Mouse (Mus musculus): ENCODE measurements around the gene Tnik. TPM values are rescaled to one million over a fixed set of nuclear protein-coding genes. Genes with fewer than 3 reads are reported as not detected.

Tnik gene
- total RNA-seq, 2 experiments from 2014 or later = 33.4 to 41.6 TPM

DNA sequence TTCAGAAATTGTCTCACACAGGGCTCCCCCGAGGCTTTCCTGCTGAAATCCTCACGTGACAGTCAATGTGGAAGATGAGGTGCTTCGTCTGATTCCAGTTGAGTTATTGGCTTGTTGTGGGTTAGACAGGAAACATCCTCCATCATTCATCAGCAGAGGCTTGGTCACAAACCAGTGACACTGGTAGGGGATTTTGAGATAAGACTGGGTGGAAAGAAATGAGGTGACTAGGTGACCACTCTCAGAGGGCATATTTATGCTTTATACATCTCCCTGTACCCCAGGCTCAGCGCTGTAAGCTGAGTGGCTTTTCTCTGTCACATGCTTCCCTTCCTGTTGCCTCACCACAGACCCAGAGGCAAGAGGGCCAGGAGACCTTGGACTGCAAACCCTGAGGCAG, 184.9 kb downstream of the Tnik start:
- intact Hi-C loops (cut with DNase I) = no loop called here
- DNase-seq = no peak

DNA sequence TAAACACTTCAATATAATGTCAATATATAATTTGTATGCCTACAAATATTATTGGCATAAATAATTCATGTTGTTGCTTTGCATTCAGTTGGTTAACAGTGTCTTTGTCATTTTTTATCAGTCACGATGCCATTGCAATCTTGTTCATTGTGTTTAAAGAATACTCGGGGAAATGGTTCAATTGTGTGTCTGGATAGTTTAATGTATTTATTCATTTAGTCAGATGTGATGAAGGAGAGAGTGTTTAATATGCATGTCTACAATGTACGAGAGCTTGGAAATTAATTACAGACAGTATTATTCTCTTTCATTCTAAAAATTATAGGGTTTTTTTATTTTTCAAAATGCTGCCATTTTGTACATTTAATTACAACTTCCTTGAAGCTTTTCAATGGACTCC, 190.4 kb downstream of the Tnik start:
- no peak for DNase-seq
- intact Hi-C loops (cut with DNase I) = no loop called here

DNA sequence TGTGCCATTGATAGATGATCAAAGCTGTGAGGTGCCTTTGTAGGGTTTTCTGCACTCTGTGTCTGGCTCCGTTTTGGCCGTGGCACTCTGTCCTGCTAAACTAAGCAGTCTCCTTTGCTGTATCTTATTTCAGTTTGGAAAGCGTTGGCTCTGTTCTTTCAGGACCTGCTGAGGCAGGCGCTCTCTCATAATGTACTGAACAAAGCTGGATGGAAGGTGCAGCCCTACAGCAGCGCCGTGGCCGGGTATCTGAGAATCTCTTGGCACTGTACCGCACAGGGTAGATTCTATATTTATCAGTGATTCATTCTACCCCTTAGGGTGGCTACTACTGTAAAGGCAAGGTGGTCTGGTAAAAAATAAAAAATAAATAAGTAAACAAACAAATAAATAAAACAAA, 193.8 kb downstream of the Tnik start:
- intact Hi-C loops (cut with DNase I) = no loop called here
- no peak for DNase-seq

DNA sequence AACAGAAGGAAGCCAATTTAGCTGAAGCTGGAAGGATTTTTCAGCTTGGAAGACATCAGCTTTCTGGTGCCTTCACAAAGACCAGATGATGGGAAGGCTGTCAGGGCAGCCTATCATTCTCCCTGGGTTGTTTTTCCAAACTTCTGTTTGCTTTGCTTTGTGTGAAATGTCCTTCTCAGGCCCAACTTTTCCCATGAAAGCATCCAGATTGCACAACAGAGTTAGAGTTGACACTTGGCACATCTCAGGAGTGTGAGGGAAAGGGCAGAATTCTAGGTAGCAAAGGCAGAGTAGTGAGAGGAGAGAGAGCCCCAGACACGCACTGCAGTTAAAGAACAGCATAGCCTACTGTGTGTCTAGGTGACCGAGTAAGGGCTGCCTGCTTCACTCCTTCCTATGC, 194.5 kb downstream of the Tnik start:
- peak in 1 of 2 experiments; percentile 3 for DNase-seq
- intact Hi-C loops (cut with DNase I) = no loop called here

DNA sequence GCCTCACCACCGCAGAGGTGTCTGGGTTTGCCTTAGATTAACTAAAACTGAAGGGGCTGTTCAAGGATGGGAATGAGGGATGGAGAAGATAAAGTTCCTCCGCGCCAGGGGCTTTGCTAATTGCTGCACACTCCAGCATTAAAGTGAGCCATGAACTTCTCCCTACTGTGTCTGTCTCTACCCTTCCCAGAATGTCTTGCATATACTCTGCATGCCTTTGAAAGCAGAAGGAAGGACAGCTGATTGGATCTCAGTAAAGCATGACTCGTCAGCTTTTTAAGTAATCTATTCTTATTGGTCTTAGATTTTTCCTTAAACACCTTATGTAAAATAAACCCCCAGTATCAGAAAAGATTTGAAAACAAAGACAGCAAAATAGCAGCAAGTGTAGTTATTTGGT, 203.7 kb downstream of the Tnik start:
- intact Hi-C loops (cut with DNase I) = no loop called here
- no peak for DNase-seq

DNA sequence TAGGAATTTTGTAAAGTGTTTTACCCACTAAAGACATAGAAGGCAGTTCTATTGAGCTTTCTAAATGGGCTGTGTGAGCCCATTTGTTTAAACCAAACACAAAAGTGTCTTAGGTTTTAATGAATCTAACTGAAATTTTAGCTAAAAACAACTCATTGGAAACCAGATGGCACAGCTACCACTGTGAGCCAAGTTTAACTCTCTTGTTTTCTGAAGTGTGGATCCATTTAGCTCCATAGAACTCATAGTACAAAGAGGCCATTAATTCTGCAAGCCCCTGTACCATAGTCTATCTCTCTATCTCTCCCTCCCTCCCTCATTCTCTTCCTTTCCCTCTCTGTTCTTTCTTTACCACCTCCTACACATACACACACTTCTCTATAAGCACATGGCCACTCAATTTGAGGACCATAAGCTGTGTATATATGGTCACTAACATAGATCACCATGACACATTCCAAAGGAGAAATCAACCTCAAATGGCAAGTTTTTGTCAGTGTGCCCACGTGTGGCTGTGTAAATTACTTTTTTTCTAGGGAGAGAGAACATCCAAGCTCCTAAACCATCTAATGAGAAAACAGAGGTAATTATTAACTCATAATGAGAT, 204.2 kb downstream of the Tnik start:
- no peak for DNase-seq
- intact Hi-C loops (cut with DNase I) = no loop called here

DNA sequence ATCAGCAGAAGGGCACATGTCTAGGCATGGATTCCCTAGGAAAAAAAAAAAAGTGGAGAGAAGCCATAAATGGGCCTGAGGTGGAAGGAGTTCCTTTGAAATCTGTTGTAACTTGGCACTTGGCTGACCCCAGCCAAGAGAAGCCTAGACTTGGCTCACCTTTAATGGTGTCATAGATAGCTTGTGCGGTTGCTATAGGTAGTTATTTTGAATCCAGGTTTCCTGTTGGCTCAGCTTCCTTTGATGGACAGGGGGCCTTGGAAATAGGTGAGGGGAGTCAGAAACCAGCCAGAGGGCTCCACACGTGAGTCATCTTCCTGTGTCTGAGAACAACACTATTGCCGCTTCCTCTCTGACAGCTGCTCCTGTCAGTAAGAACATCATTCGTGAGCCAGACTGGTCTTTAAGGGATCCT, 204.9 kb downstream of the Tnik start:
- intact Hi-C loops (cut with DNase I) = no loop called here
- DNase-seq = peak in 1 of 2 experiments; percentile 6

DNA sequence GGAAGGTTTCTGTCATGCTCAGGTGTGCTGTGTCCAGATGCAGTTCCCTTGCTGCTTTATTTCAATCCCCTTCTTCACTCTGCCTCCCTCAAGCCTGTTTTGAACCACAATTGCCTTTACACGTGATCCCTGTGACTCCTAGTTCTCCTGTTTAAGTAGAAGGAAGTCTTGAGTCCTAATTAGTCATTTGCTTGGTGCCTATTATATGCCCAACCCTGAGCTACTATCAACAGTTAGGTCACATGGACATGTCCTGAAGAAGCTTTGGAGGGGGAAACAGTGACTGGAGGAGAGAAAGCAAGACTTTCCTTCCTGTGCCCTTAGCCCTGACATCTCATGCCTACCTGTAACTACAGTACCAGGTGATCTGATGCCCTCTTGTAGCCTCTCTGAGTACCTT, 210.4 kb downstream of the Tnik start:
- no peak for DNase-seq
- intact Hi-C loops (cut with DNase I) = no loop called here

DNA sequence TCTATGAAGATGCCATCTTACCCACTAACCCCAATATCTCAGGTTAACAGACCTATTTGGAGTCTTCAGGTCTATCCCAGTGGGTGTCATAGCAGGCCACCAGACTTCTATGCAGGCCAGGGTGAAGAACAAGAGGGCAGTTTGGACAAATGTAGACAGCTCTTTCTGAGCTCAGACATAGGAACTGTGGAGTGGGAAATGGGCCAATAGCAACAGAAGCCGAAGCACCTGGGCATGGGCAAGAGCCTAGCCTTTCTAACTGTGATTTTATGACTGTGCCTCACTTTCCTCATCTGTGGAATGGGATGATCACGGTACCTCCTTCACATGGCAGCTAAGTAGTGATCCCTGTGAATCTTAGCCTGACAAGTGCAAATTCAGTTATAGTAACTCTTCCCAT, 214.4 kb downstream of the Tnik start:
- DNase-seq = no peak
- intact Hi-C loops (cut with DNase I) = no loop called here

DNA sequence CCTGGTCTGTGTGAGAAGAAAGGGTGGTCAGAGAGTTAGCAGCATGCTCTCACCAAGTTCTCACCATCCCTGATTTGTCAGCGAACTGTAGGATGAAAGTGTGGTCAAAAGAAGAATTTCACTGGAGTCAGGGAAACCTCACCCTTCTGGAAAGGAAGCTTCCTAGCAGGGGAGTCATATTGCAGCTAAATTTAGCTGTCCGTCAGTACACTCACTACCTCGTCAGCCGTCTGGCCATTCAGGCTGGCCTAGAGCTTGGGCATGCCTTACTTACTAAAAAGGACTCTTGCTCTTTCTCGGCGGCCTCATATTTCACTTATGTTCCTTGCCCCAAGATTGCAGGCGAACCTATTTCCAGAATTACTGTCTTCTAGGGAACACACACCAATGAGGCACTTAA, 222.7 kb downstream of the Tnik start:
- peak; percentile 6 to 23 for DNase-seq
- intact Hi-C loops (cut with DNase I) = loop anchor here (5.0 kb wide), 1 partner anchor 313 kb away; no protein-coding TSS in a partner anchor

DNA sequence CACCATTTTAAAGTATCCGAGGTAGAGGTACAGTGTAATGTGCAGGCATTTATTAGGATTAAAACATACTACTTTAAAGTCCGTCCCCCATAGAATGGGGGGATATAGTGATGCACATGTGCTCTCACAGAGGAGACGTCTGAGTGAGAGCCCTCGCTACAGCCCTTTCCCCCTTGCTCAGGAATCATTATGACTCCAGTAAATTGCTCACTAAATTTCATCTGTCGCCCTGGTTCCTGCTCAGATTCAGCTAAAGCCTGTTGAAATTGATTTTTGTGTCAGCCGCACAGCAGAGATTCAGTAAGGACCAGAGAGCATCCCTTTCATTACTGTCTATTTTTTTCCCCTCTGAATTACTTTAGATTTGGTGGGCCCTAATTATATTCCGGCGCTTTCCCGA, 224.4 kb downstream of the Tnik start:
- DNase-seq = no peak
- intact Hi-C loops (cut with DNase I) = loop anchor here (5.0 kb wide), 1 partner anchor 315 kb away; no protein-coding TSS in a partner anchor

DNA sequence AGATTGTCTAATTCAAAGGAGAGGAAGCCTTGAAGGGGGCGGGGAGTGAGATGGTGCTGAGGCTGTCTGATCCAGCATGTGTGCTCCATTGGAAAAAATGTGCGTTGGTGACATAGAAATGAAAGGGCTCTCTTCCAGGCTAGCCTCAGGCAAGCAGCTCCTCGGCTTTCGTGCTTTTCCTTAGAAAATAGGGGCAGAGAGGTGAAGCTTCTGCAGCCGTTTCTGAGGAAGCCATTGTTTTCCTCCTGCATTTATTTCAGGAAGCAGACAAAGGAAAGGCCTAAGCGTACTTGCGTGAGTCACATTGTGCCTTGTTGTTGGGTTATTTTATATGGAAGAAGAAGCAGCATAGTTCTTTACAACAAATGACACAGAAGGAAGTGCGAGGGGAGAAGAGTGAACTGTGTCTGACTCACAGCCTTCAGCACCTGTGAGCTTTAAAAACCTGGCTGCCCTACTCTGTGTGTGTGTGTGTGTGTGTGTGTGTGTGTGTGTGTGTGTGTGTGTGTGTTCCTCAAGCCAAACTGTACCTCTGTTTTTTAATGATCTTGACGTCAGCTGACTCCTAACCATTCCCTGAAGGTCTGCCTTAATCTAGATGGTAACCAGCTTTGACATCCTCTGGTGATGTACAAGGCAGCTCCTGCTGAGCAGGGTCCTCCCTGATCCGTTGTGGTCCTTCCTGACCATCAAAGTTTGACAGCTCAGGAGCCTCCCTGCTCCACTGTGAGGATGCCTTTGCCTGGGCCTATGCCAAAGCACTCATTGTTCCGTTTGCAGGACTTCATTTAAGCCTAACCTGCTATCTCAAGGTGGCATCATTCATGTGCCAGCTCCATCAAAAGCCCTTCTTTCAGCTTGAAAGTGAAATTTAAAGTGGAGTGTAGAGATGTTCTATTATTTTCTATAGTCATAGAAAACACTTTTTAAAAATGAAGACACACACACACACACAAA, 228.3 kb downstream of the Tnik start:
- intact Hi-C loops (cut with DNase I) = no loop called here
- no peak for DNase-seq

DNA sequence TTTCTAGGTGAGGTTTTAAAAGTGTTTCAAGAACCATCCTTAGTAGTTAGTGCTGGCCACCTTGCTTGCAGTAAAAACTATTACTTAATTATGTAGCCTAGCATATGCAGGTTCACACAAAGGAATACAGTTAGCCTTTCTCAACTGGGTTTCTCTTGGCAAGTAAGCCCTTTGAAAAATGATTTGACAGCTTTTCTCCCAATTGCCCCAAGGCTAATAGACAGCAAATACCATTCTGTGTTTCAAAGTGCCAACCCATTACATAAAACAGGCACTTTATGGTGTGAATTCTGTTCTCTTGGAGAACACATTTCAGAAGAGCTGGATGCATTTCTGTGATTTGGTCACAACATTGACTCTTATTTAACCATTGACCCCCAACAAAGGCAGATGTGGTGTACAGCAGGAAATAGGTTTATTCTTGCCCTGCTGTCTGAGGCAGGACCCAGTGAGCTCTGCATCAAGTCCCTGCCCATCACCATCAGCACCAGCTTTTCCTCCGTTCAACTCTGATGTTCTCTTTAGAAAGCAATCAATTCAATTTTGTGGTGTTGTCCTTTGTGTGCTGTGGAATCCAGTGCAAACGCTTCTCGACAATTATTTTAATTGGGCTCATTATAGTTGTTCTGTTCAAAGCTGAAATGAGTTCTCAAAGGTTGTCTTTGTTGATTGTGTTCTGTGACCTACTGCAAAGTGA, 233.9 kb downstream of the Tnik start:
- intact Hi-C loops (cut with DNase I) = no loop called here
- DNase-seq = no peak

DNA sequence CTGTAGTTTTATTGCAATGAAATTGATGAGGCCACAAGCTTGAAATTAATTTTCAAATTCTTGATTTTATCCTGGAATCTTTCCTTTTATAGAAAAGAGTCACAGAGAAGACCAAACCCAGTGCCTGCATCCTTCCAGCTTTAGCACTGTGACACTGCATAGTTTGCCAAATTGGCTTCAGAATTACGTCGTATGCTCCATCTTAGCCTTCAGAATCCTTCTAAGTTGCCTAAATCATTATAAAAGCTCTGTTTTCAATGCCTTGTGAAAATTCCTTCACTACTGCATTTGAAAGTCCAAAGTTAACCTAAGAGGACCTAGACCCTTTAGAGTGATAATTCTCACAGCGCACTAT, 234.5 kb downstream of the Tnik start:
- no peak for DNase-seq
- intact Hi-C loops (cut with DNase I) = no loop called here

DNA sequence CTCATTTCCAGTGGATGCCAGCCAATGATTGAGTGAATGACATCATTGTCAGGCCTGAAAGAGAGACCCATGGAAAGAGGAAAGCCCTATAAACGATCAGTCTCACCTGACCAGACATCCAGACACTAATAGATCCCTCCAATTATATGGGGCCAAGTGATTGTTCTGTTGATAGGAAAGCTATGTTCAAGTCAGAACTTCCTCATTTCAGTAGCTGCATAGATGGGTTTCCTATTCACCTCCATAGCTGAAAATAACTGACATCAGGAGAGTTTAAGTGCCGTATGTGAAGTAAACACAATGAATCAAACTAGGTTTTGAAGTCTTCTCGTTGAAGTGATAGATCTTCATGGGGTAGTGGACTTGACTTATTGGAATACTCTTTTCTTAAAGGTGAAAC, 239.7 kb downstream of the Tnik start:
- intact Hi-C loops (cut with DNase I) = no loop called here
- DNase-seq = no peak

DNA sequence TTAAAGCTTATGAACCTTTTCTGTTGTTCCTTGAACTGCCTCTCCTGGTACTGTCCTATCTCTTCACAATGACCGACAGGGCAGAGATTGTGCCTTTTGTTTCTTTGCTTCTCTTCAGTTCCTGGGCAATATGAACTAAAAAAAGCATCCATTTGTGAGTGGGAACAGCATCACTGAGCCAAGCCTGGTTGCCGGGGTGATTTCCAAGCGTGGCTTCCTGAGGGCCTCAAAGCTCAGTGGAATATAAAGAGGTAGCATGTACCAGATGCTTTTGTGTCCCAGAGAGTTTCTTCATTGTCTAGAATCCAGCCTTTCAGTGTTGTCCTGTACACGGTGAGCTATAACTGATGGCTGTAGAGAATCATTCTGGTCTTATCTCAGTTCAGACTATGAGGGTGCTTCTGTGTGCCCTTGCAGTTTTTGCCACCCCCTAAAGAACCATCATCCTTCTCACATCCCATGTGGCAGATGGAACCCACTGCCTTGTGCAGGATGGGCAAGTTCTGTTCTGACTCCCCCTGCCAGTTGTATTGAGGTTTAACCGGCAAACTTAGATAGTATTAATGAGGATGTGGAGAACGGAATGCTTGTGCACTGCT, 246.4 kb downstream of the Tnik start:
- intact Hi-C loops (cut with DNase I) = no loop called here
- DNase-seq = no peak

DNA sequence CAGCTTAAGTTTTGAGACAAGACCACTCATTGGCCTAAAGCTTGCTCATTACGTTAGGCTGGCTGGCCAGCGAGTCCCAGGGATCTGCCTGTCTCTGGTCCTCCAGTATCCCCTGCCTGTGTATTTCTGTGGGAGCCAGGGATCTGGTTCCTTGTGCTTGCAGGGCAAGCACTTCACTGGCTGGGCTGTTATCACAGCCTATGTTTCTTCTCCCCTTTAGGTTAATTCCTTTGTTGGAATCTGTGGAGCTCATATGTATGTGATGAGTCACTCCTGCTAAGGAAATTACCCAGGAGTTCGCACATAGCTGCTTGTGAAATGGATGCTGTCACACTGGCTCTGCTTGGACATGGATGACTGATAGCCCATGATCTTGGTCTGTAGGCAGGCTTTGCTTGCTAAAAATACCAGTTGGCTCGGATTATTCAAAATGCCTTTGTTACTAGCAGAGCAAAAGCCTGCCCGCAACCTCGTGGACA, 260.0 kb downstream of the Tnik start:
- DNase-seq = peak in 1 of 2 experiments; percentile 17
- intact Hi-C loops (cut with DNase I) = no loop called here

DNA sequence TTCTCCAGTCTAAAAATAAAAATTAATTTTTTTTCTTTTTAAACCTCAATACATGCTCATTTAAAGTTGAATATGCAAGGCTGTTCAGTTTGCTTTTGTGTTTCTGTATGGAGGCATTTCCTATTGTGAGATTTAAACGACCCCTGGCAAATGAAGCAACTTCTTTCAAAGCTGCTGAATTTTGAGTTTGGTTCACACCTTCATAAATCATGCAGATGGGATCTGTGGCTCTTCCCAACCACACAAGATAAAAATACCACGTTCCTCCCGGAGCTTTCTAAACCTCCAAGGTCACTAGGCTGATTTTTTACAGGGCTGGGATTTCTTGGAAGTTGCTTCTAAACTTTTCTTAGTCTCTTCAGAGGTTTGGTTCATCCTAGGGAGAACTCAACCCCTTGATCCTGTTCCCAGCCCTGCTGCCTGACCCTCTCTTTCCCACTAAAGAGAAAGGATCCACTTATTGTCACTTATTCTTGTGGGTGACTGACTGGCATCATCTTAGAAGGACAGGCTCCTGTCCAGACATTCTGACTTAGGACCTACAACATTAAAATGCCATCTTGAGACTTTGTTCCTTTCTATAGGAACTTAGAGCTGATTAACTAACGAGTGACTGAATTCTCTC, 260.6 kb downstream of the Tnik start:
- intact Hi-C loops (cut with DNase I) = no loop called here
- no peak for DNase-seq

DNA sequence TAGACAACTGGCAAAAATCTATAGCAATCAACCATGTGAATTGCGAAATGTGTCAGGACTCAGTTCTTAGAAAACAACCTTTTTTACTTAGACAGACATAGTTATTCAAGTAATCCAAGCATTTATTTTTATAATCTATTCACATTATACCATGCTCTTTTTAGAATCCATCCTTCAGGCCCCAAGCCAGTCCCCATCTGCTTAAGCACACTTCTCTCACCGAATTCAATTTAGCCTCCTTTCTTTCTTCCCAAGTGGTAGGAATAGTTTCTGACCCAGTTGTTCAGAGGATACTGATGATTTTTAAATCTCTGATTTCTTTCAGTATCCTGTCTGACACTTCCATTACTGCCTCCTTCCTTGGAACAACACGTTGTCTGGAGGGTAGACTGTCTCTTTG, 261.5 kb downstream of the Tnik start:
- intact Hi-C loops (cut with DNase I) = no loop called here

DNA sequence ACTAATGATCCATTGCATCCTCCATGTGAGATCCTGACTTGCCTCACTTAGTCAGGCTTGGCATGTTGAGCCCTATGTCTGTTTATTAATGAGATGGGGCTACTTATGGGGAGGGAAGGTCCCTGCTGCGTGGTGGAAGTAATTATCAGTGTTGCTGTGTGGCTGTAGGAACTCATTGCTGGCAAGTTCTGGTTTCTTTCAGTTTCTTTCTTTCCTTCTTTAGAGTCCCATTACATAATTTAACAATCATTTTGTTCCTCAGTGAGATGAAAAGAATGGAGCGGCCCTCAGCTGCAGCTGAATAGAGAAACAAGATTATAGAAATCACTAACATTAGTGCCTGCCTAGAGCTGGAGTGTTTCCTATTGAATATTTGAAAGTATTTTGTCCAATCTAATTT, 263.7 kb downstream of the Tnik start:
- intact Hi-C loops (cut with DNase I) = no loop called here
- DNase-seq = no peak

More for the DNA sequence above, 261.5 kb downstream of the Tnik start:
- DNase-seq = no peak

All from heart, postnatal 14 days (tissue).